Mouse (Mus musculus) ES-E14 (cell line): ENCODE measurements around the gene Rtn4. TPM values are rescaled to one million over a fixed set of nuclear protein-coding genes. Genes with fewer than 3 reads are reported as not detected.

Experiments
- DNase-seq: peaks from one replicate; pipeline ENCODE4 v3.0.0-alpha.2; 2013; ENCODE audit warnings: low read depth, low spot score
- H3K27ac ChIP-seq: 2 replicates; pipeline ENCODE4 v1.5.1; 2012; ENCODE audit warnings: low read depth, mild to moderate bottlenecking, low read length, moderate library complexity, mixed read lengths; ENCODE audit not compliant: poor library complexity, insufficient read depth, severe bottlenecking
- H3K36me3 ChIP-seq: 2 replicates; pipeline ENCODE4 v1.6.1; 2012; ENCODE audit warnings: mild to moderate bottlenecking, low read length, moderate library complexity, mixed read lengths; ENCODE audit not compliant: control insufficient read depth, poor library complexity, insufficient read depth, severe bottlenecking
- H3K4me1 ChIP-seq, 2 experiments: fragments of 150-350 bp in 1 of 2; sonication (generic) in 1 of 2; 2 replicates each; pipeline ENCODE4 v1.6.1; 2012; ENCODE audit warnings: low read length in 2 of 2, mild to moderate bottlenecking in 1 of 2, mixed read lengths in 1 of 2; ENCODE audit not compliant: control insufficient read depth in 2 of 2, insufficient read depth in 2 of 2, poor library complexity in 1 of 2
- H3K4me3 ChIP-seq, 2 experiments: fragments of 150-350 bp in 1 of 2; sonication (generic) in 1 of 2; 2 replicates each; pipeline ENCODE4 v1.5.1; 2012; ENCODE audit warnings: low read length in 2 of 2, low read depth in 1 of 2, mild to moderate bottlenecking in 1 of 2, mixed read lengths in 1 of 2; ENCODE audit not compliant: insufficient read depth in 1 of 2, poor library complexity in 1 of 2, severe bottlenecking in 1 of 2
- H3K9ac ChIP-seq: 2 replicates; pipeline ENCODE4 v1.6.1; 2012; ENCODE audit warnings: low read depth, mild to moderate bottlenecking, low read length, mixed read lengths; ENCODE audit not compliant: poor library complexity, insufficient read depth, severe bottlenecking
- H3K9me3 ChIP-seq: fragments of 150-350 bp; sonication (generic); 2 replicates; pipeline ENCODE4 v1.6.1; 2012; ENCODE audit warnings: low read depth, mild to moderate bottlenecking, low read length; ENCODE audit not compliant: control insufficient read depth, insufficient read depth
- CHD2 ChIP-seq: IDR thresholded peaks from 2 replicates; pipeline ENCODE4 v1.6.1; 2014; ENCODE audit warnings: mild to moderate bottlenecking, low read depth, low read length, inconsistent platforms
- HCFC1 ChIP-seq: IDR thresholded peaks from 2 replicates; pipeline ENCODE4 v1.6.1; 2012; ENCODE audit warnings: low read length, inconsistent platforms, borderline replicate concordance; ENCODE audit not compliant: insufficient read depth
- MAFK ChIP-seq: IDR thresholded peaks from 2 replicates; pipeline ENCODE4 v1.6.1; 2014; ENCODE audit warnings: mild to moderate bottlenecking, low read depth, low read length, inconsistent platforms; ENCODE audit not compliant: insufficient read depth
- ZC3H11A ChIP-seq: IDR thresholded peaks from 2 replicates; pipeline ENCODE4 v1.6.1; 2012; ENCODE audit warnings: low read depth, mild to moderate bottlenecking, inconsistent platforms, low read length, borderline replicate concordance
- ZNF384 ChIP-seq: IDR thresholded peaks from 2 replicates; pipeline ENCODE4 v1.6.1; 2012; ENCODE audit warnings: low read depth, low read length, inconsistent platforms
- in situ Hi-C, 2 experiments: fragments of 600-800 bp; cut with MboI; formaldehyde crosslinking; loops; one replicate each; pipeline ENCODE4 v1.15.1; 2025; ENCODE audit warnings: low sequenced_read_pairs in 2 of 2, inconsistent platforms in 1 of 2; ENCODE audit not compliant: unreplicated experiment in 2 of 2
- total RNA-seq: library from RNA; depleted of rRNA; stranded (reverse); fragments of 300-350 nt; gene quantifications from 2 replicates; pipeline ENCODE4 v1.2.3, GENCODE M21; 2012

The Rtn4 gene
- total RNA-seq, 1 experiment: 368 TPM

DNA sequence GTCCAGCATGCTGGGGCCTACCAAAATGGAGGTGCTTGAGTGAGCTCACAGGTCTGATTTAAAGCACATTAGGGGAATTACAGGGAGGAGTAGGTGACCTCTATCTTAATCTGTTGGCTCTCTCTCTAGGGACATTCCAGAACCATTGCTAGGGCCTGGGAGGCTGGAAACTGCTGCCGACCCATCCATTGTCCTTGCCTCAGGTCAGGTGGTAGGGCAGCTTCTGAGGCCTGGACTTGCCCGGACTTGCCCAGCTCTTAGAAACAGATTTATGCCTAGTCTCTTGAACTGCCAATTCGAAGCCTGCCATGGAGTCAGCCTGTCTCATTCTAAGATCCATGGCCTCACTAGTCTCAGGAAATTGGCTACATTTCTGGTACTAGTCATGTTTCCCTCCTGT lies 12.8 kb upstream of the Rtn4 start:
- H3K9me3 ChIP-seq: no peaks in the 10 kb centered on the region; the same call in 1 of the 2 replicates
- H3K4me3 ChIP-seq: no peak overlapping the region
- peaks cover 3 to 9% of the 10 kb centered on the region in 2 experiments; a peak in 2 of 4 replicates for H3K4me1 ChIP-seq
- H3K9ac ChIP-seq: no peak overlapping the region
- no peak for TF ChIP-seq MAFK
- TF ChIP-seq ZC3H11A: no peak
- no peak for TF ChIP-seq CHD2
- TF ChIP-seq HCFC1: no peak
- no peak for TF ChIP-seq ZNF384
- peak overlapping the region; percentile 70 for H3K27ac ChIP-seq
- H3K36me3 ChIP-seq: no peaks in the 10 kb centered on the region
- in situ Hi-C loops: no loop called here
- DNase-seq: no peak

- H3K27ac ChIP-seq: no peak overlapping the region
- in situ Hi-C loops: no loop called here
- H3K9me3 ChIP-seq: no peaks in the 10 kb centered on the region; the same call in 1 of the 2 replicates
- TF ChIP-seq HCFC1 (no peak), ZC3H11A (no peak), MAFK (no peak), ZNF384 (no peak), CHD2 (no peak)
- H3K36me3 ChIP-seq: no peaks in the 10 kb centered on the region
- H3K4me1 ChIP-seq: peaks cover 5 to 14% of the 10 kb centered on the region in 2 experiments; a peak in 2 of 4 replicates
- no peak for DNase-seq
- H3K4me3 ChIP-seq: no peak overlapping the region
- H3K9ac ChIP-seq: no peak overlapping the region
Observed at GRCm38 (mm10) chr11:29680771-29681170, 12.0 kb upstream of the Rtn4 start.

DNA sequence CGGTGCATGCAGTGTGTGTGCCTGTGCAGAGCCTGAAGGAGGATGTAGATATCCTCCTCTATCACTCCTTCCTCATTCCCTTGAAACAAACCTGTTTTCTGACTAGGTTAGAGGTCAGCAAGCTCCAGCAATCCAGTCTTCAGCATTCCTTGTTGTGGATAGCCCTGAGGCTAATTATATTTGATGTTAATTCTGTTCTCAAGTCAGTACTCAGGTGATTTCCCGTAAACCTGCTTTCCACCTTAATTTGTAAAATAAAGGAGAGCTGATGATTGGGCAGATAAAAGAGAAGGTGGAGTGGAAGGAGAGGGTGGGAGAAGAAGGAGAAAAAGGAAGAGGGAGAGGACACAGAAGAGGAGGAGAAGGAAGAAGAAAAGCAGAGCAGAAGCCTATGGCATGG lies 8.5 kb upstream of the Rtn4 start:
- H3K36me3 ChIP-seq: no peaks in the 10 kb centered on the region
- H3K27ac ChIP-seq: no peak overlapping the region
- H3K9me3 ChIP-seq: no peaks in the 10 kb centered on the region; the same call in 1 of the 2 replicates
- TF ChIP-seq MAFK: no peak
- TF ChIP-seq HCFC1: no peak
- no peak for TF ChIP-seq ZC3H11A
- no peak for TF ChIP-seq ZNF384
- TF ChIP-seq CHD2: no peak
- H3K9ac ChIP-seq: no peak overlapping the region
- H3K4me3 ChIP-seq: peak overlapping the region in 1 of 2 experiments; percentile 7; a peak in 1 of 4 replicates
- peaks cover 3 to 16% of the 10 kb centered on the region in 2 experiments; a peak in 2 of 4 replicates for H3K4me1 ChIP-seq
- in situ Hi-C loops: no loop called here
- DNase-seq: peak; percentile 44

DNA sequence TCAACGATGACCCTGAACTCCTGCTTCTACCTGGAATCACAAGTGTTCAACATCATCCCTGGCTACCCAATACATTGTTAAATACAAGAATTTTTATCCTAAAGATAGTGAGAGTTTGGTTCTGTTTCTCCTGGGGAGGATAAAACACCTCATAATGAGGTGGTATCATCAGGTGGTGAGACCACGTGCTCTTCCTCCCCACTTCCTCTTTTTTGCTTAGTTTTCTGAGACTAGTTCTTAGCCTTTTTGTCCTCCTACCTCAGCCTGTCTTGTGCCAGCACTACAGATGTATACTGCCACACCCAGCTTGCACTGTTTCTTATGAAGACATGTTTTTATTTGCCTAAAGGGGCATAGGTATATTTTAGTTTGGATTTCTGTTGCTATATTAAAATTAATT lies 6.6 kb upstream of the Rtn4 start:
- TF ChIP-seq HCFC1 (no peak), ZC3H11A (no peak), MAFK (no peak), ZNF384 (no peak), CHD2 (no peak)
- Histone ChIP-seq H3K9me3 (no peaks in the 10 kb centered on the region), H3K4me1 (peaks cover 3 to 16% of the 10 kb centered on the region in 2 experiments; a peak in 2 of 4 replicates), H3K27ac (no peak overlapping the region), H3K9ac (no peak overlapping the region), H3K4me3 (no peak overlapping the region), H3K36me3 (no peaks in the 10 kb centered on the region)
- in situ Hi-C loops: no loop called here
- no peak for DNase-seq

GRCm38 (mm10) chr11:29691556-29691955 lies 1.2 kb upstream of the Rtn4 start:
- DNase-seq: no peak
- Histone ChIP-seq H3K9me3 (no peaks in the 10 kb centered on the region), H3K27ac (peak overlapping the region; percentile 92; the same call in 1 of the 2 replicates), H3K9ac (no peak overlapping the region), H3K36me3 (no peaks in the 10 kb centered on the region; the same call in 1 of the 2 replicates), H3K4me1 (peaks cover 0 to 9% of the 10 kb centered on the region in 2 experiments; a peak in 3 of 4 replicates), H3K4me3 (no peak overlapping the region)
- in situ Hi-C loops: no loop called here
- TF ChIP-seq ZC3H11A: no peak
- no peak for TF ChIP-seq HCFC1
- no peak for TF ChIP-seq ZNF384
- TF ChIP-seq MAFK: no peak
